Mouse (Mus musculus): Measurements from ENCODE around the gene Ano4. TPM values are rescaled to one million over a fixed set of nuclear protein-coding genes. Genes with fewer than 3 reads are reported as not detected.

Ano4 gene
- polyA plus RNA-seq, 1 experiment from 2014 or later = 7.5 TPM

DNA sequence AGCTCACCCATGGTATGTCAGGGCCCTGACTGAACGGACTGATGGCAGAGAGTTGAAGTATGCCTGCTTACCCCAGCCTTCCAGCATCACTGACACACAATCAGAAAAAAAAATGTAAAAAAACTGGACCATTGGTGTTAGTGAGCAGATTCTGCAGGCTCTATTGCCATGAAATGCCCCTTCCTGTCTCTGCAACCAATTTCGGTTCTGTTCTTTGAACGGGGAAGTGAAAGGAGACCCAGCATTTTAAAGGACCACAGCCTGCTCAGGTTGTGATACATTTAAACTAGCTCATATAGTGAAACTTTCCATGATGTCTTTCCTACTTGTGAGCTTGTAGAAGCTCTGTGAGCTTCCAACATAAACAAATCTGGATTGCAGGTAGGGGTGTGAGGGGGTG is 77.2 kb downstream of the Ano4 start:
- Histone ChIP-seq H3K4me3 (ENCODE audit: low read depth, low read length) (no peak overlapping the region), H3K27ac (ENCODE audit: low read depth, low read length) (no peak overlapping the region), H3K9me3 (replicated peaks; ENCODE audit: control insufficient read depth, low read length) (no peaks in the 10 kb centered on the region), H3K9ac (ENCODE audit: low read depth, low read length) (no peak overlapping the region), H3K4me2 (no peak overlapping the region), H3K36me3 (ENCODE audit: control insufficient read depth, insufficient read depth, low read length) (no peaks in the 10 kb centered on the region), H3K4me1 (ENCODE audit: control insufficient read depth, insufficient read depth, low read length) (no peaks in the 10 kb centered on the region), H3K27me3 (ENCODE audit: control insufficient read depth, insufficient read depth, low read length) (no peaks in the 10 kb centered on the region)
- 77% methylated on average over 3 of the region's 3 CpGs for WGBS (ENCODE audit: insufficient replicate concordance)
- ATAC-seq (replicated peaks; ENCODE audit: insufficient number of reproducible peaks, low FRiP score, low TSS enrichment) = no peak

DNA sequence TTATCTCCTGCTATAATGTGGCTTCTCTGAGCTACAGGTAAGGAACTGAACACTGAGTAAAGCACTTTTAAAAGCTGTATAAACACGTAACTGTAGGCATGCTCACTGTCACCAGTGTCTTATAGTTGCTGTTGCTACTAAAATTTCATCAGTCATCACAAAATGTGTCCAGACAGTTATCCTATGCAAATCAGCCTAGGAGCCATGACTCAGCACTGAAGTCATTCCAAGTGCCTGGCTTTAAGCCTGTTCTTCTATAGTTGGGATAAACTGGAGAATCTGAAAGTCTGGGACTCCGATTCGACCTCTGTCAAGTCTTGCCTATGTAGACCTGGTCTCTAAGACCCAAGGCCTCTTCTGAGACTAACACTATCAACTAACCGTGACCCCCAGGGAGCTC is 81.2 kb downstream of the Ano4 start:
- Histone ChIP-seq H3K36me3 (ENCODE audit: control insufficient read depth, insufficient read depth, low read length) (no peaks in the 10 kb centered on the region), H3K4me1 (ENCODE audit: control insufficient read depth, insufficient read depth, low read length) (peaks cover 5% of the 10 kb centered on the region; the same call in 1 of the 2 replicates), H3K4me3 (ENCODE audit: low read depth, low read length) (no peak overlapping the region), H3K27ac (ENCODE audit: low read depth, low read length) (no peak overlapping the region), H3K9me3 (replicated peaks; ENCODE audit: control insufficient read depth, low read length) (no peaks in the 10 kb centered on the region), H3K4me2 (no peak overlapping the region), H3K9ac (ENCODE audit: low read depth, low read length) (no peak overlapping the region), H3K27me3 (ENCODE audit: control insufficient read depth, insufficient read depth, low read length) (no peaks in the 10 kb centered on the region)
- no peak for ATAC-seq (replicated peaks; ENCODE audit: insufficient number of reproducible peaks, low FRiP score, low TSS enrichment)
- 78% methylated on average over 4 of the region's 4 CpGs for WGBS (ENCODE audit: insufficient replicate concordance)

DNA sequence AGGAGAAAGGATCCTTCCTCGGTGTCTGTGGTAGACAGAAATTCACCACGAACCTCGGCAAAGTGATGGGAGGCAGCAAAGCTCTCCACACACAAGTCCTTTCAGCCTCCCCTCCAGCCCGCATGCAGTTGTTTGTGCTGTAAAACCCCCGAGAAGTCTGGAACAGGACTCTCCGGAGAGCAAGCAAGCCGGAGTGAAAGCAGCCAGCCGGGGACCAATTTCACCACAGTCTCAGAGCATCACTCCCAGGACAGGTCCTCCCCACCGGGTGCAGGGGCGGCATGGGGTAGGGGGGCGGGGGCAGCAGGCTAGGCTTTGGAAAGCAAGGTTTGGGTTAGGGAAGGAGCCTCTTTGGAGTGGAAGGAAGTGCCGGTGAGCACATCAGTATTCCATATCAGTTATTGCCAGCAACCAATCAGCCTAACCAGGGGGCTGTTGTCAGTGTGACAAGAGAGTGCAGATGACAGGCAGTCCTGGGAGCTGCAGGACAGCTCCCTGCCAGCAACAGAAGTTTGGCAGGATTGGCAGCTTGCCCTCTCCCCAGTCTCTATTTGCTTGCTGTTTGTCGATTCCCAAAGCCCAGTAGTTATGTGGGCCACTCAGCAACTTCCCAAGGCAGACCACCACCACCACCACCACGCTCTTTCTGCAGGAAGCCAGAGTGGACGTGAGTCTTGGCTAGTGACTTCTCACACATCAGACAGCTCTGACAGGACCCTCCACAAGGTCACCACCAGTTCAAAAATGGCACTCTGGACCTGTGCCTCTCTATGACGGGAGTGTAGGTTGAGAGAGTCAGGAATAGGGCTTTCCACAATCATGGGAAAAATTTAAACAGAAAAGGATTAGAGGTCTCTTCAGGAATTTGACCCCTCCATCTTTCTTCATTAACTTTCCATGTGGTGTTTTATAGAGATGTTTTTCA is 86.8 kb downstream of the Ano4 start:
- peak overlapping the region; percentile 61; the same call in 1 of the 2 replicates for H3K9ac ChIP-seq (ENCODE audit: low read depth, low read length)
- H3K27ac ChIP-seq (ENCODE audit: low read depth, low read length) = no peak overlapping the region
- H3K9me3 ChIP-seq (replicated peaks; ENCODE audit: control insufficient read depth, low read length) = no peaks in the 10 kb centered on the region
- peak overlapping the region; percentile 70 for H3K4me2 ChIP-seq
- H3K27me3 ChIP-seq (ENCODE audit: control insufficient read depth, insufficient read depth, low read length) = no peaks in the 10 kb centered on the region
- no peaks in the 10 kb centered on the region for H3K36me3 ChIP-seq (ENCODE audit: control insufficient read depth, insufficient read depth, low read length)
- peak overlapping the region; percentile 40 for H3K4me3 ChIP-seq (ENCODE audit: low read depth, low read length)
- ATAC-seq (replicated peaks; ENCODE audit: insufficient number of reproducible peaks, low FRiP score, low TSS enrichment) = 0 out of 2 replicates have a peak, but pooled peaks have one; percentile 31
- H3K4me1 ChIP-seq (ENCODE audit: control insufficient read depth, insufficient read depth, low read length) = peaks cover 16% of the 10 kb centered on the region
- WGBS (ENCODE audit: insufficient replicate concordance) = 1% methylated on average over 16 of the region's 16 CpGs

DNA sequence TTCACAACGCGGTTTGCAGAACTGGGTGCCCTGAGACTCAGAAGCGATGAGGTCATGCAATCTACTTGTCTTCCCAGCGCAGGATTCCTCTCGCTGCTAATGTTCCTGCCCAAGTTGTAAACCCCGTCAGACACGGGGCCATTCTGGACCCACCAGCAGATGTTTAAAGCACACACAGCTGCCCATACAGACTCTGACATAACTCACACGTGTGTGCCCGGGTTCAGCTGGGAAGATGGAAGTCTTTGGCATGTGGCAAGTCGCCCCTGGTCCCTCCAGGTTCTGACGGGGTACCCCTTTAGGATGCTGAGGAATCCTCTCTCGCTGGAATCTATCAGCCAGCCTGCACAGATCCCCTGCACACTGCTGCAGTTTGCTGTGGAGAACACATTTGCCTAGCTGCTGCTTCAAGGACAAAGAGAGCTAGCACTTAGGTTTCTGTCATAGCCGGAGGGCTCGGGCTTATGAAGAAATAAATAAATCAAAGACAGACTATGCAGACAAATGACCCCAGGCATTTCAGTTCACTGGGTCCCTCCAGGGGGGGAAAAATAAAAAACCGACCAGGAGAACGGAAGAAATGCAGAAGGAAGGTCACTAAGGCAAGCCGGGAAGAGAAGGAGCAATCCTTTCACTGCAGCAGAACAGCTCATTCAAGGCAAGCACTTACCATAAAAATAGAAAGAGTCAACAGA is 87.7 kb downstream of the Ano4 start:
- ATAC-seq (replicated peaks; ENCODE audit: insufficient number of reproducible peaks, low FRiP score, low TSS enrichment) = 0 out of 2 replicates have a peak, but pooled peaks have one; percentile 37
- Histone ChIP-seq H3K4me3 (ENCODE audit: low read depth, low read length) (peak overlapping the region; percentile 40), H3K9me3 (replicated peaks; ENCODE audit: control insufficient read depth, low read length) (no peaks in the 10 kb centered on the region), H3K4me2 (peak overlapping the region; percentile 70), H3K36me3 (ENCODE audit: control insufficient read depth, insufficient read depth, low read length) (no peaks in the 10 kb centered on the region), H3K4me1 (ENCODE audit: control insufficient read depth, insufficient read depth, low read length) (peaks cover 16% of the 10 kb centered on the region), H3K27ac (ENCODE audit: low read depth, low read length) (no peak overlapping the region), H3K27me3 (ENCODE audit: control insufficient read depth, insufficient read depth, low read length) (no peaks in the 10 kb centered on the region), H3K9ac (ENCODE audit: low read depth, low read length) (peak overlapping the region; percentile 61; the same call in 1 of the 2 replicates)
- 7% methylated on average over 17 of the region's 17 CpGs for WGBS (ENCODE audit: insufficient replicate concordance)

DNA sequence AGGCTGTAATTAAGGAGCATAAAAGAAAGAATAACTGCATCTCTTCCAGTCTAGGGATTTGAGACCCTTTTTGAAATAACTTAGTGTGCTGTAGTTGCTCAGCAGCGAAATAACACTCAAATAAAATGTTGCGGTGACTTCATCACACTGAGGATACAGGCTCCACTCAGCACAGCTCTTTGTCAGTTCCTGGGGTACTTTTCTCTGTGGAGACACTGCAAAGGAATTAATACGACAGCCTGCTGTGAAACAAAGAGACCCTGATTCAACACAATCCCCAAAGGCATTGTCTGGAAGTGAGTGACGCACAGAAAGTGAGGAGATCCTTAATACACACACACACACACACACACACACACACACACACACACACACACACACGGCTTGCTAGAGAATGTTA is 89.8 kb downstream of the Ano4 start:
- Histone ChIP-seq H3K9me3 (replicated peaks; ENCODE audit: control insufficient read depth, low read length) (no peaks in the 10 kb centered on the region), H3K4me1 (ENCODE audit: control insufficient read depth, insufficient read depth, low read length) (peaks cover 16% of the 10 kb centered on the region), H3K4me2 (no peak overlapping the region), H3K9ac (ENCODE audit: low read depth, low read length) (no peak overlapping the region), H3K27me3 (ENCODE audit: control insufficient read depth, insufficient read depth, low read length) (no peaks in the 10 kb centered on the region), H3K27ac (ENCODE audit: low read depth, low read length) (no peak overlapping the region), H3K36me3 (ENCODE audit: control insufficient read depth, insufficient read depth, low read length) (no peaks in the 10 kb centered on the region), H3K4me3 (ENCODE audit: low read depth, low read length) (no peak overlapping the region)
- no peak for ATAC-seq (replicated peaks; ENCODE audit: insufficient number of reproducible peaks, low FRiP score, low TSS enrichment)
- 73% methylated on average over 5 of the region's 5 CpGs for WGBS (ENCODE audit: insufficient replicate concordance)

DNA sequence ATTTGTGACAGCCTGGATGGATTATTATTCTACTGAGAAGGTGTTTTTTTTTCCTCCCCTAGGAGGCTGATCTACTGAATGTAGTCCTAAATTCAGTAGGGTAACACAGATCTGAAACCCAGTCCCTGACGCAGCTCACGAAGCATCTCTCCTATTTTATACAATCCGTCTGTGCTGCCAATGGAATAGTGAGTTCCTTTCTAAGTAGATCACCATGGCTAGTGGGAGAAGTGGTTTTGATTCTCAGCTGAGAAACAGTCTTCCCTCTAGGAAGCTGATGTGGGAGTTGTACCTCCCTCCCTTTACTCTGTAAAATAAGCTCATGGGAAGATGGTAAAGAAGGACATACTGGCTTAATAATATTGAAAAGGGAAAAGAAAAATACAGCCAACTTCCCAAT is 90.8 kb downstream of the Ano4 start:
- Histone ChIP-seq H3K9ac (ENCODE audit: low read depth, low read length) (no peak overlapping the region), H3K27ac (ENCODE audit: low read depth, low read length) (no peak overlapping the region), H3K4me2 (no peak overlapping the region), H3K4me1 (ENCODE audit: control insufficient read depth, insufficient read depth, low read length) (peaks cover 16% of the 10 kb centered on the region), H3K27me3 (ENCODE audit: control insufficient read depth, insufficient read depth, low read length) (no peaks in the 10 kb centered on the region), H3K9me3 (replicated peaks; ENCODE audit: control insufficient read depth, low read length) (no peaks in the 10 kb centered on the region), H3K4me3 (ENCODE audit: low read depth, low read length) (no peak overlapping the region), H3K36me3 (ENCODE audit: control insufficient read depth, insufficient read depth, low read length) (no peaks in the 10 kb centered on the region)
- WGBS (ENCODE audit: insufficient replicate concordance) = 76% methylated on average over 3 of the region's 3 CpGs
- no peak for ATAC-seq (replicated peaks; ENCODE audit: insufficient number of reproducible peaks, low FRiP score, low TSS enrichment)

DNA sequence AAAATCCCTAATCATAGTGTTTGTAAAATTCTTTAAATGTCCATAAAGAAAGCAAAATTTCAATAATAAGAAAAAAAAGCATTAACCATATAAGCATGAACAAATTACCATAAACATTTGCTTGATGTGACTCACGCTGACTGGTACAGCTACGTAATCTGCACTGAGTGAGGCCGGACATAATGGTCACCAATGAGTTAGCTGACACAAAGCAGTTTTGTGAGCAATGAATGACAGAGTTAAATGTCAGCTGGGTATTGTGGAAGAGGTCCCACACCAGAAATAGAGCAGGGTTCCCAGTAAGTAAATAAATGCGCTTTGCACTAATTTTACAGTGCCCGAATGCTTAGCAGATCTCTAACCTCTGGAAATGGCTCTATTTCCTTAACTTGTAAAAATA is 91.9 kb downstream of the Ano4 start:
- 81% methylated on average over 5 of the region's 5 CpGs for WGBS (ENCODE audit: insufficient replicate concordance)
- Histone ChIP-seq H3K27me3 (ENCODE audit: control insufficient read depth, insufficient read depth, low read length) (no peaks in the 10 kb centered on the region), H3K36me3 (ENCODE audit: control insufficient read depth, insufficient read depth, low read length) (no peaks in the 10 kb centered on the region)

DNA sequence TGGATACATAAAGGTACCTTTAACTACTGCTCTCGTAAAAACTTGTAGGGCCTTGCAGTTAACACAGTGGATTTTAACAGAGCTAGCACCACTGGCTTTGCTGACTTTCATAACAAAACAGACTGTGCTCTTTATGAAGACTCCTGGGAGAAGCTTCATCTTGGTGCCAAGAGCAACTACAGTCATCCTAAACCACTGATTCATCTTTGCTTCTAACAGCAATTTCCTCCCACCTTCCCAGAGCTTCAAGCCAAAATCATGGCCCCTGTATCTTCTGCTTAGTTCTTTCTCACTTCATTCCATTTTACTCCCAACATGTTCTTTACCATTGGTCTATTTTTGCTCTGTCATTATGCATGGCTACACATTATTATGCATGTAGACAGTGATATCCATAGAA is 100.8 kb downstream of the Ano4 start:
- WGBS (ENCODE audit: insufficient replicate concordance) = 83% methylated on average over 1 of the region's 1 CpGs
- Histone ChIP-seq H3K4me1 (ENCODE audit: control insufficient read depth, insufficient read depth, low read length) (no peaks in the 10 kb centered on the region), H3K9me3 (replicated peaks; ENCODE audit: control insufficient read depth, low read length) (no peaks in the 10 kb centered on the region), H3K36me3 (ENCODE audit: control insufficient read depth, insufficient read depth, low read length) (no peaks in the 10 kb centered on the region), H3K4me2 (no peak overlapping the region), H3K27ac (ENCODE audit: low read depth, low read length) (no peak overlapping the region), H3K4me3 (ENCODE audit: low read depth, low read length) (no peak overlapping the region), H3K9ac (ENCODE audit: low read depth, low read length) (no peak overlapping the region), H3K27me3 (ENCODE audit: control insufficient read depth, insufficient read depth, low read length) (no peaks in the 10 kb centered on the region)
- ATAC-seq (replicated peaks; ENCODE audit: insufficient number of reproducible peaks, low FRiP score, low TSS enrichment) = no peak

More for the DNA sequence above, 91.9 kb downstream of the Ano4 start:
- peaks cover 7% of the 10 kb centered on the region for H3K4me1 ChIP-seq (ENCODE audit: control insufficient read depth, insufficient read depth, low read length)
- no peaks in the 10 kb centered on the region for H3K9me3 ChIP-seq (replicated peaks; ENCODE audit: control insufficient read depth, low read length)
- ATAC-seq (replicated peaks; ENCODE audit: insufficient number of reproducible peaks, low FRiP score, low TSS enrichment) = no peak
- no peak overlapping the region for H3K4me2 ChIP-seq
- no peak overlapping the region for H3K27ac ChIP-seq (ENCODE audit: low read depth, low read length)
- H3K4me3 ChIP-seq (ENCODE audit: low read depth, low read length) = no peak overlapping the region
- no peak overlapping the region for H3K9ac ChIP-seq (ENCODE audit: low read depth, low read length)

Measured in heart, embryonic 11.5 days (tissue).